Mouse (Mus musculus): ENCODE measurements at regions not wholly inside any gene's neighbourhood (a gene's known extent, or its start where the extent isn't known, plus 50 kb on each side); places are given as distances from the start of the nearest gene placed in this dataset.
A peak's percentile ranks its signal among the peaks of the same experiment; 100 is the strongest.
"Not testable (repeated sequence)": the region's sequence is repeated elsewhere in the genome, so short reads cannot be mapped to it uniquely, and the experiment has no call there.

GRCm38 (mm10) chr12:3173325-3173724 lies 136.4 kb downstream of the Rab10 start:
- TF ChIP-seq USF1 (IDR thresholded peaks at IDR 0.05; ENCODE audit: low read depth, low read length) (no peak), BHLHE40 (IDR thresholded peaks at IDR 0.05; ENCODE audit: borderline replicate concordance, low read depth, low read length) (0 out of 2 replicates have a peak, but pooled peaks have one; percentile 23), ELF1 (IDR thresholded peaks at IDR 0.05; ENCODE audit: low read depth, low read length) (peak; percentile 59; the same call in 1 of the 2 replicates), GATA1 (IDR thresholded peaks at IDR 0.05; ENCODE audit: low read depth, low read length) (peak; percentile 80), SIN3A (IDR thresholded peaks at IDR 0.05; ENCODE audit: low read length) (peak; percentile 70; the same call in 1 of the 2 replicates), EP300 (IDR thresholded peaks at IDR 0.05; ENCODE audit: low read depth in 1 of 2, low read length in 2 of 2) (peak; percentile 91 to 96), HCFC1 (IDR thresholded peaks at IDR 0.05; ENCODE audit: low read depth, low read length) (0 out of 2 replicates have a peak, but pooled peaks have one; percentile 29), RCOR1 (IDR thresholded peaks at IDR 0.05; ENCODE audit: low read depth, low read length) (peak; percentile 67), NELFE (IDR thresholded peaks at IDR 0.05; ENCODE audit: low read depth, low read length) (peak; percentile 29; the same call in 1 of the 2 replicates), JUND (IDR thresholded peaks at IDR 0.05; ENCODE audit: low read depth, low read length) (peak; percentile 65; the same call in 1 of the 2 replicates), ZC3H11A (IDR thresholded peaks at IDR 0.05; ENCODE audit: low read depth, low read length) (no peak), CTCF (IDR thresholded peaks at IDR 0.05 in 2 of 3, conservative IDR thresholded peaks at IDR 0.05 in 1 of 3; ENCODE audit: control insufficient read depth in 1 of 3, insufficient read depth in 1 of 3, low read depth in 2 of 3, low read length in 3 of 3, poor library complexity in 1 of 3, severe bottlenecking in 1 of 3) (no peak), ETS1 (IDR thresholded peaks at IDR 0.05; ENCODE audit: low read depth, low read length) (peak; percentile 71), MYB (IDR thresholded peaks at IDR 0.05; ENCODE audit: low read depth, low read length) (peak; percentile 71; the same call in 1 of the 2 replicates), TCF12 (IDR thresholded peaks at IDR 0.05; ENCODE audit: low read depth, low read length) (peak; percentile 85; the same call in 1 of the 2 replicates), GABPA (IDR thresholded peaks at IDR 0.05; ENCODE audit: low read depth, low read length) (no peak), POLR2A (IDR thresholded peaks at IDR 0.05; ENCODE audit: control insufficient read depth in 1 of 2, insufficient read depth in 1 of 2, low read depth in 1 of 2, low read length in 2 of 2, poor library complexity in 1 of 2) (peak in 1 of 2 experiments; percentile 27; a peak in 1 of 4 replicates), POLR2AphosphoS2 (IDR thresholded peaks at IDR 0.05; ENCODE audit: low read length) (no peak), TAL1 (IDR thresholded peaks at IDR 0.05; ENCODE audit: low read length) (peak; percentile 77), TBP (IDR thresholded peaks at IDR 0.05; ENCODE audit: low read depth, low read length) (peak; percentile 60; the same call in 1 of the 2 replicates)
- no peaks in the 10 kb centered on the region for H3K9me3 ChIP-seq (replicated peaks; ENCODE audit: insufficient read depth, low read length)
- peak overlapping the region in 1 of 2 experiments; percentile 18; a peak in 2 of 4 replicates for H3K4me3 ChIP-seq (ENCODE audit: control insufficient read depth in 1 of 2, insufficient read depth in 1 of 2, low read depth in 2 of 2, low read length in 2 of 2)
- H3K4me1 ChIP-seq (ENCODE audit: control insufficient read depth in 1 of 2, insufficient read depth in 2 of 2, low read length in 2 of 2): peaks cover 6 to 18% of the 10 kb centered on the region in 2 experiments; a peak in 3 of 4 replicates
- DNase-seq (ENCODE audit: low read depth, low spot score): peak; percentile 85
- no peaks in the 10 kb centered on the region for H3K79me2 ChIP-seq (ENCODE audit: control insufficient read depth, insufficient read depth, low read length, poor library complexity)
- peak overlapping the region; percentile 70 for H3K27ac ChIP-seq (ENCODE audit: control insufficient read depth, low read depth, low read length)
- H3K9ac ChIP-seq (ENCODE audit: control insufficient read depth, low read depth, low read length, poor library complexity, severe bottlenecking): no peak overlapping the region
- peaks cover 0 to 9% of the 10 kb centered on the region in 2 experiments; a peak in 2 of 4 replicates for H3K36me3 ChIP-seq (ENCODE audit: control insufficient read depth in 1 of 2, insufficient read depth in 2 of 2, low read length in 2 of 2)
- no peaks in the 10 kb centered on the region for H3K27me3 ChIP-seq (ENCODE audit: control insufficient read depth in 1 of 2, insufficient read depth in 2 of 2, low read length in 2 of 2)

DNA sequence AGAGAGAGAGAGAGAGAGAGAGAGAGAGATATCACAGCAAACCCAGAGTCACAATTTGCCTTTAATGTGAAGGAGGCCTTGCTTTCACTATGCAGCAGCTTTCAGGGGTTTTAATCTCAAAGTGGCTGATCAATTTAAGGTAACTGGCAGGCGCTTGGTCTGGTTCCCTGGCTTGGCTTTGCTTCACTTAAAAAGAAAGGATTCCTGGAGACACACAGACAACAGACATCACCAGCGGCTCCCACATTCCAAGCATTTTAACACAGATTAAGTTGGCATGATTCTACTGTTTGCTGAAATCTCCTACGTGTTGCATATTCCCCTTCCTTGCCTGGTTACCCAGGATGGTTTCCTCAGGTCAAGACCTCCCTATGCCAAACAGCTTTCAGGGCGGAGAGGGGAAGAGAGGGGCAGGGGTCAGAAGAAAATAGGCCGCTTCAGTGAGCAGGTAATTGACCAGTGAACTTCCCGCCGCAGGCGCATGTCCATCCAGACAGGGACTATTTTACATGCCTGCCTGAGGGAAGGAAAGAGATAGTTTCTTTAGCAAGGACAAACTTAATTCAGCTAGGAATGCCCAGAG lies 140.0 kb downstream of the Rab10 start:
- not testable (repeated sequence) for H3K9me3 ChIP-seq (replicated peaks; ENCODE audit: insufficient read depth, low read length); H3K27ac ChIP-seq (ENCODE audit: control insufficient read depth, low read depth, low read length); H3K79me2 ChIP-seq (ENCODE audit: control insufficient read depth, insufficient read depth, low read length, poor library complexity); DNase-seq (ENCODE audit: low read depth, low spot score); H3K4me1 ChIP-seq (ENCODE audit: control insufficient read depth in 1 of 2, insufficient read depth in 2 of 2, low read length in 2 of 2); H3K27me3 ChIP-seq (ENCODE audit: control insufficient read depth in 1 of 2, insufficient read depth in 2 of 2, low read length in 2 of 2); H3K4me3 ChIP-seq (ENCODE audit: control insufficient read depth in 1 of 2, insufficient read depth in 1 of 2, low read depth in 2 of 2, low read length in 2 of 2); H3K9ac ChIP-seq (ENCODE audit: control insufficient read depth, low read depth, low read length, poor library complexity, severe bottlenecking)
- peaks cover 0 to 11% of the 10 kb centered on the region in 2 experiments; a peak in 2 of 4 replicates for H3K36me3 ChIP-seq (ENCODE audit: control insufficient read depth in 1 of 2, insufficient read depth in 2 of 2, low read length in 2 of 2)

DNA sequence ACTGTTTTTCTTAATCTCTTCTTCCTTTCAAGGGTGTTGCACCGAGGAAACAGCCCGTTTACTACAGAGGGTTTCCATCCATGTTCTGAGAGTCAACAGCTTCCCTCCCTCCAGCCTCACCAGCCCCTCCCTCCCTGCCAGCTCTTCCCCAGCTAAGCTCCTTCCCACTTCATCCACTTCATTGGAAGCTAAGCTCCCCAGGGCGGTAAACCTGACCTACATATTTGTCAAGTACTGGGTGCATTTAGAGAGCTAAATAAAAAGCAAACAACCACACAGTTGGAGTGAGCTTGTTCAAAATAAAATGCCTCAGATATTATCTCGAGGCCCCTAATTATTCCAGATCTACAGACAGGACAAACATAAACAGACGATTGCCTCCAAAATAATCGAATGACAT lies 148.1 kb downstream of the Rab10 start:
- H3K4me1 ChIP-seq (ENCODE audit: control insufficient read depth in 1 of 2, insufficient read depth in 2 of 2, low read length in 2 of 2): peaks cover 8 to 13% of the 10 kb centered on the region in 2 experiments
- DNase-seq (ENCODE audit: low read depth, low spot score); H3K27ac ChIP-seq (ENCODE audit: control insufficient read depth, low read depth, low read length); H3K27me3 ChIP-seq (ENCODE audit: control insufficient read depth in 1 of 2, insufficient read depth in 2 of 2, low read length in 2 of 2); H3K79me2 ChIP-seq (ENCODE audit: control insufficient read depth, insufficient read depth, low read length, poor library complexity); H3K9me3 ChIP-seq (replicated peaks; ENCODE audit: insufficient read depth, low read length); H3K4me3 ChIP-seq (ENCODE audit: control insufficient read depth in 1 of 2, insufficient read depth in 1 of 2, low read depth in 2 of 2, low read length in 2 of 2); H3K9ac ChIP-seq (ENCODE audit: control insufficient read depth, low read depth, low read length, poor library complexity, severe bottlenecking): not testable (repeated sequence)
- H3K36me3 ChIP-seq (ENCODE audit: control insufficient read depth in 1 of 2, insufficient read depth in 2 of 2, low read length in 2 of 2): peaks cover 0 to 16% of the 10 kb centered on the region in 2 experiments; a peak in 2 of 4 replicates

Measured in MEL (cell line).